Mouse (Mus musculus) ovary, adult 18-20 months (tissue): ENCODE measurements around the gene Nr5a1.

Experiments used
- DNase-seq: peaks from one replicate; pipeline ENCODE4 v3.0.0; 2022; ENCODE audit warnings: low spot score, mixed read lengths

The Nr5a1 gene

GRCm38 (mm10) chr2:38714324-38714723 lies at the start of gene Nr5a1:
Gene Nr5a1, minus strand, starts transcription at chr2:38714542.
- DNase-seq = peak; percentile 85

GRCm38 (mm10) chr2:38739847-38740246 lies 25.5 kb upstream of the Nr5a1 start:
- no peak for DNase-seq

GRCm38 (mm10) chr2:38739410-38739809 lies 25.1 kb upstream of the Nr5a1 start:
- DNase-seq = no peak

GRCm38 (mm10) chr2:38738601-38739301 lies 24.4 kb upstream of the Nr5a1 start:
- DNase-seq = no peak

- DNase-seq = no peak
Measured at GRCm38 (mm10) chr2:38735740-38736139, 21.4 kb upstream of the Nr5a1 start.

GRCm38 (mm10) chr2:38734721-38735120 lies 20.4 kb upstream of the Nr5a1 start:
- no peak for DNase-seq

- DNase-seq = no peak
Measured at GRCm38 (mm10) chr2:38730331-38730827, 16.0 kb upstream of the Nr5a1 start.

GRCm38 (mm10) chr2:38725427-38725826 lies 11.1 kb upstream of the Nr5a1 start:
- DNase-seq = no peak

GRCm38 (mm10) chr2:38723378-38723777 lies 9.0 kb upstream of the Nr5a1 start:
- DNase-seq = no peak

GRCm38 (mm10) chr2:38722076-38722475 lies 7.7 kb upstream of the Nr5a1 start:
- no peak for DNase-seq

- no peak for DNase-seq
Measured at GRCm38 (mm10) chr2:38720661-38721060, 6.3 kb upstream of the Nr5a1 start.

GRCm38 (mm10) chr2:38719354-38719753 lies 5.0 kb upstream of the Nr5a1 start:
- peak; percentile 73 for DNase-seq

- DNase-seq = peak; percentile 72
Measured at GRCm38 (mm10) chr2:38718676-38719075, 4.3 kb upstream of the Nr5a1 start.

GRCm38 (mm10) chr2:38717436-38717835 lies 3.1 kb upstream of the Nr5a1 start:
- DNase-seq = no peak

- no peak for DNase-seq
Measured at GRCm38 (mm10) chr2:38713596-38713995, 746 bp downstream of the Nr5a1 start.

GRCm38 (mm10) chr2:38712769-38713125 lies 1.6 kb downstream of the Nr5a1 start:
- no peak for DNase-seq

- DNase-seq = no peak
Measured at GRCm38 (mm10) chr2:38712076-38712768, 2.1 kb downstream of the Nr5a1 start.

GRCm38 (mm10) chr2:38711421-38711861 lies 2.9 kb downstream of the Nr5a1 start:
- DNase-seq = no peak

- no peak for DNase-seq
Measured at GRCm38 (mm10) chr2:38710304-38711241, 3.8 kb downstream of the Nr5a1 start.

GRCm38 (mm10) chr2:38708907-38709688 lies 5.2 kb downstream of the Nr5a1 start:
- DNase-seq = no peak

GRCm38 (mm10) chr2:38706661-38707060 lies 7.7 kb downstream of the Nr5a1 start:
- peak; percentile 69 for DNase-seq
